ENCODE assay signal across 26 mouse cellular contexts in the genomic region with DNA sequence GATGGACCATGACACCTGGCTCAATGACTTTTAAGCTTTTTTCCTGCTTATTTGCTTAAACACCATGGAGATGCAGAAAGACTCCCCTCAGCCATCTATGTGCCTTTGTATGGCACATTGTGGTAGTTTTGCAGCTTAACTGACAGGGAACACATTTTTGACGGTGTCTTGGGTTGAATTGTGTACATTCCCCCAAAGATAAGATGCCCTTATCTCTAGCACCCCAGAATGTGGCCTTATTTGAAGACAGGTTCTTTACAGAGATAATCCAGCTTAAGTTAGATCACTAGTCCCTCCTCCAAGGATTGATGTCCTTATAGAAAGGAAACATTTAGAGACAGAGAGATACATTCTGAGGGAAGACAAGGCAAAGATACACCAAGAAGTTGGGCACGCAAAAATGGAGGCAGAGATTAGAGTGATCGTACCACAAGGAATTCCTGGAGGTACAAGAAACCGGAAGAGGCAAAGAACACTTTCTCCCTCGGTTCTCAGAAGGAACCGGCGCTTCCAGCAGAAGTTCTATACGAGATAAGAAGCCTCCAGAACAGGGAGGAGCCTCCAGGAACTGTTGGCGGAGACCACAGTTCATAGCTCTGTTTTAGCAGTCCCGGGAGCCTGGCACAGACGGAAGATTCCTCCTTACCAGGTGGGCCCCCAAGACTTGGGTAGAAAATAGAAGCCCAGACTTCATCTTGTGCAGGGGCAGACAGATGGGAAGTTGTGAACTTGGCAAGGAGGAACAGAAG. TPM values are rescaled to one million over a fixed set of nuclear protein-coding genes. Genes with fewer than 3 reads are reported as not detected.
DNase-seq lines count a peak whose midpoint lies in the region; ATAC-seq and TF ChIP-seq lines count a peak whose summit lies in the region.
"Had no signal": no experiment of that assay in that cellular context is flagged by ENCODE, and none has a peak within 500 bp of the region (broad histone marks: within the 10 kb centered on the region; RNA-seq: fewer than 3 reads in every experiment).

No protein-coding gene starts in this region.

- no peak for ATAC-seq in intestine, postnatal 0 days
- no peak for ATAC-seq in intestine, embryonic 16.5 days
- ATAC-seq: forebrain, embryonic 13.5 days; forebrain, embryonic 16.5 days; hindbrain, embryonic 16.5 days; intestine, embryonic 15.5 days; Patski had no signal

- H3K79me2 ChIP-seq in MEL (ENCODE audit: control insufficient read depth, insufficient read depth, low read length, poor library complexity): no peaks in the 10 kb centered on the region

- H3K4me2 ChIP-seq in intestine, postnatal 0 days (replicated peaks; ENCODE audit: low read depth): 0 out of 2 replicates have a peak overlapping the region, but pooled peaks have one; percentile 24
- no peak overlapping the region for H3K4me2 ChIP-seq in intestine, embryonic 16.5 days (ENCODE audit: low read depth, low read length)
- H3K4me2 ChIP-seq: forebrain, embryonic 13.5 days; heart, embryonic 13.5 days; hindbrain, embryonic 13.5 days; intestine, embryonic 15.5 days had no signal

- H3K4me1 ChIP-seq in intestine, postnatal 0 days (replicated peaks; ENCODE audit: control insufficient read depth, insufficient read depth, low read length): no peaks in the 10 kb centered on the region
- H3K4me1 ChIP-seq in intestine, embryonic 16.5 days (ENCODE audit: control insufficient read depth, insufficient read depth, low read length): 0 out of 2 replicates have a peak, but pooled peaks cover 3% of the 10 kb centered on the region
- peaks cover 5 to 20% of the 10 kb centered on the region in 2 experiments; a peak in 2 of 4 replicates for H3K4me1 ChIP-seq in MEL (ENCODE audit: control insufficient read depth in 1 of 2, insufficient read depth in 2 of 2, low read length in 2 of 2)
- H3K4me1 ChIP-seq in small intestine, adult 2 months (ENCODE audit: control insufficient read depth, insufficient read depth, insufficient read length, low read length): peaks cover 14% of the 10 kb centered on the region; the same call in 1 of the 2 replicates
- H3K4me1 ChIP-seq: forebrain, embryonic 10.5 days; forebrain, embryonic 13.5 days; hindbrain, embryonic 10.5 days; hindbrain, embryonic 13.5 days; intestine, embryonic 15.5 days had no signal

- H3K4me3 ChIP-seq in intestine, postnatal 0 days (ENCODE audit: low read depth, low read length): no peak overlapping the region
- H3K4me3 ChIP-seq in intestine, embryonic 16.5 days (ENCODE audit: low read length): no peak overlapping the region
- peak overlapping the region; percentile 42 to 64 for H3K4me3 ChIP-seq in MEL (ENCODE audit: control insufficient read depth in 1 of 2, insufficient read depth in 1 of 2, low read depth in 2 of 2, low read length in 2 of 2)
- no peak overlapping the region for H3K4me3 ChIP-seq in small intestine, adult 2 months (ENCODE audit: low read depth, low read length)
- H3K4me3 ChIP-seq: forebrain, embryonic 10.5 days; forebrain, embryonic 13.5 days; heart, embryonic 13.5 days; hindbrain, embryonic 10.5 days; hindbrain, embryonic 13.5 days; intestine, embryonic 15.5 days had no signal

- no peaks in the 10 kb centered on the region for H3K27me3 ChIP-seq in intestine, postnatal 0 days (replicated peaks; ENCODE audit: control insufficient read depth, insufficient read depth, low read length)
- H3K27me3 ChIP-seq in intestine, embryonic 16.5 days (replicated peaks; ENCODE audit: control insufficient read depth, insufficient read depth, low read length): no peaks in the 10 kb centered on the region
- H3K27me3 ChIP-seq in MEL (ENCODE audit: control insufficient read depth in 1 of 2, insufficient read depth in 2 of 2, low read length in 2 of 2): no peaks in the 10 kb centered on the region
- no peaks in the 10 kb centered on the region for H3K27me3 ChIP-seq in small intestine, adult 2 months (ENCODE audit: control insufficient read depth, insufficient read depth, low read length)
- H3K27me3 ChIP-seq: CH12.LX; forebrain, embryonic 13.5 days; heart, embryonic 13.5 days; hindbrain, embryonic 13.5 days; intestine, embryonic 15.5 days; Patski had no signal

- peak; percentile 79 to 83 for TF ChIP-seq EP300 in MEL (IDR thresholded peaks at IDR 0.05; ENCODE audit: low read depth in 1 of 2, low read length in 2 of 2)

- no peaks in the 10 kb centered on the region for H3K9me3 ChIP-seq in intestine, postnatal 0 days (ENCODE audit: control insufficient read depth)
- no peaks in the 10 kb centered on the region for H3K9me3 ChIP-seq in intestine, embryonic 16.5 days (ENCODE audit: control insufficient read depth, low read length)
- no peaks in the 10 kb centered on the region for H3K9me3 ChIP-seq in MEL (replicated peaks; ENCODE audit: insufficient read depth, low read length)
- H3K9me3 ChIP-seq: forebrain, embryonic 10.5 days; intestine, embryonic 15.5 days had no signal

- no peak overlapping the region for H3K9ac ChIP-seq in intestine, postnatal 0 days (ENCODE audit: low read depth, low read length)
- no peak overlapping the region for H3K9ac ChIP-seq in intestine, embryonic 16.5 days (ENCODE audit: low read depth, low read length)
- H3K9ac ChIP-seq in MEL (ENCODE audit: control insufficient read depth, low read depth, low read length, poor library complexity, severe bottlenecking): peak overlapping the region; percentile 47
- H3K9ac ChIP-seq: forebrain, embryonic 13.5 days; heart, embryonic 13.5 days; hindbrain, embryonic 13.5 days; intestine, embryonic 15.5 days had no signal

- H3K36me3 ChIP-seq in intestine, postnatal 0 days (ENCODE audit: control insufficient read depth, insufficient read depth): no peaks in the 10 kb centered on the region
- H3K36me3 ChIP-seq in intestine, embryonic 16.5 days (ENCODE audit: control insufficient read depth, insufficient read depth, low read length): no peaks in the 10 kb centered on the region
- H3K36me3 ChIP-seq in MEL (ENCODE audit: control insufficient read depth in 1 of 2, insufficient read depth in 2 of 2, low read length in 2 of 2): peaks cover 0 to 16% of the 10 kb centered on the region in 2 experiments; a peak in 2 of 4 replicates
- no peaks in the 10 kb centered on the region for H3K36me3 ChIP-seq in small intestine, adult 2 months (ENCODE audit: control insufficient read depth, insufficient read depth, low read length)
- H3K36me3 ChIP-seq: forebrain, embryonic 10.5 days; heart, embryonic 13.5 days; hindbrain, embryonic 10.5 days; hindbrain, embryonic 13.5 days; intestine, embryonic 15.5 days had no signal

- TF ChIP-seq RAD21 in MEL (IDR thresholded peaks at IDR 0.05; ENCODE audit: low read depth, low read length): no peak

- peak overlapping the region; percentile 15; the same call in 1 of the 2 replicates for H3K27ac ChIP-seq in intestine, postnatal 0 days (ENCODE audit: low read depth, low read length)
- no peak overlapping the region for H3K27ac ChIP-seq in intestine, embryonic 16.5 days (ENCODE audit: low read length)
- H3K27ac ChIP-seq in MEL (ENCODE audit: control insufficient read depth, low read depth, low read length): peak overlapping the region; percentile 62
- H3K27ac ChIP-seq in small intestine, adult 2 months (ENCODE audit: insufficient read depth, low read depth, low read length): peak overlapping the region; percentile 37; the same call in 1 of the 2 replicates
- H3K27ac ChIP-seq: forebrain, embryonic 10.5 days; forebrain, embryonic 13.5 days; hindbrain, embryonic 10.5 days; hindbrain, embryonic 13.5 days; intestine, embryonic 15.5 days had no signal

- WGBS in intestine, postnatal 0 days: 63% methylated on average over 11 of the region's 11 CpGs
- 82% methylated on average over 11 of the region's 11 CpGs for WGBS in intestine, embryonic 16.5 days
- 32% methylated on average over 11 of the region's 11 CpGs for WGBS in small intestine, adult 2 months

- TF ChIP-seq CTCF in intestine, postnatal 0 days (IDR thresholded peaks at IDR 0.05; ENCODE audit: low read depth): no peak
- no peak for TF ChIP-seq CTCF in MEL (IDR thresholded peaks at IDR 0.05 in 2 of 3, conservative IDR thresholded peaks at IDR 0.05 in 1 of 3; ENCODE audit: control insufficient read depth in 1 of 3, insufficient read depth in 1 of 3, low read depth in 2 of 3, low read length in 3 of 3, poor library complexity in 1 of 3, severe bottlenecking in 1 of 3)
- TF ChIP-seq CTCF in small intestine, adult 2 months (IDR thresholded peaks at IDR 0.05; ENCODE audit: extremely low read depth, insufficient read length, insufficient replicate concordance, low read depth, low read length): no peak

- peak; percentile 87 for DNase-seq in heart, adult 11 months
- DNase-seq in heart, adult 18-20 months: no peak
- peak; percentile 74 for DNase-seq in MEL (ENCODE audit: low read depth, low spot score)
- DNase-seq in ovary, postnatal 10 days (ENCODE audit: low spot score): no peak
- DNase-seq: adrenal gland, adult 2 months; adrenal gland, postnatal 14 days; B cell, adult 2 months; cerebellum, adult 11-12 months; cerebellum, adult 8-10 months; cerebellum, postnatal 10 days; cerebellum, postnatal 36 days; gastrocnemius, postnatal 25 days; kidney, adult 2 months had no signal

- no peak for TF ChIP-seq POLR2A in MEL (IDR thresholded peaks at IDR 0.05; ENCODE audit: control insufficient read depth in 1 of 2, insufficient read depth in 1 of 2, low read depth in 1 of 2, low read length in 2 of 2, poor library complexity in 1 of 2)
- 0 out of 2 replicates have a peak, but pooled peaks have one; percentile 14 for TF ChIP-seq POLR2A in small intestine, adult 2 months (IDR thresholded peaks at IDR 0.05; ENCODE audit: low read depth, low read length)

TF ChIP-seq in MEL, 35 proteins besides CTCF, POLR2A, EP300 and RAD21 (continues in another document):
- TF ChIP-seq POLR2AphosphoS2 (IDR thresholded peaks at IDR 0.05; ENCODE audit: low read length) (no peak), TAL1 (IDR thresholded peaks at IDR 0.05; ENCODE audit: low read length) (peak; percentile 73), GATA1 (IDR thresholded peaks at IDR 0.05; ENCODE audit: low read depth, low read length) (peak; percentile 92), TBP (IDR thresholded peaks at IDR 0.05; ENCODE audit: low read depth, low read length) (no peak), E2F4 (IDR thresholded peaks at IDR 0.05; ENCODE audit: borderline replicate concordance, low read depth, low read length) (no peak), UBTF (IDR thresholded peaks at IDR 0.05; ENCODE audit: borderline replicate concordance, insufficient read depth, low read depth, low read length) (no peak), MAX (IDR thresholded peaks at IDR 0.05; ENCODE audit: low read length) (no peak), ELF1 (IDR thresholded peaks at IDR 0.05; ENCODE audit: low read depth, low read length) (peak; percentile 35; the same call in 1 of the 2 replicates)

RNA-seq across cellular contexts. Expression of gene Acsl1, which starts 58.8 kb away (rescaled TPM):
- 100 to 1,000 TPM; 940 to 953 TPM for total RNA-seq in heart, adult 18-20 months (2021)
- polyA plus RNA-seq in intestine, postnatal 0 days (2015; fragmentation: Nextera tagmentation; extraction: Ambion mirVana): 54.0 and 59.1 TPM in 2 replicates
- polyA plus RNA-seq in intestine, embryonic 16.5 days (2015; fragmentation: Nextera tagmentation; extraction: Ambion mirVana): 48.3 and 56.0 TPM in 2 replicates
- 25.1 and 26.2 TPM in 2 replicates for total RNA-seq in MEL (2012; rRNA removed)
- 10 to 100 TPM in 1 of 2 experiments, not detected in 1; 33.9 TPM for polyA plus RNA-seq in MEL (2012; ENCODE audit: insufficient read depth in 1 of 2, insufficient read length in 2 of 2, low read depth in 1 of 2, low replicate concordance in 2 of 2, missing spikeins in 1 of 2)
- 17.6 and 23.0 TPM in 2 replicates for polyA plus RNA-seq in small intestine, adult 2 months (2012; rRNA removed)

Comparison
In these comparisons a context has a peak if more than half of its experiments do, and no peak if none do; other contexts are left out.
1. DNase-seq: peak in heart, adult 11 months (single experiment) and MEL (single experiment); none in heart, adult 18-20 months (0 of 2) and ovary, postnatal 10 days (single experiment).
2. H3K4me3 ChIP-seq: peak in MEL (2 of 2); none in intestine, postnatal 0 days (single experiment), intestine, embryonic 16.5 days (single experiment) and small intestine, adult 2 months (single experiment).